Mouse (Mus musculus) lung, embryonic 15.5 days (tissue): ENCODE measurements at regions not wholly inside any gene's neighbourhood (a gene's known extent, or its start where the extent isn't known, plus 50 kb on each side); places are given as distances from the start of the nearest gene placed in this dataset.
"Not testable (repeated sequence)": the region's sequence is repeated elsewhere in the genome, so short reads cannot be mapped to it uniquely, and the experiment has no call there.

Experiments used
- ATAC-seq: fragments of 200-750 bp; cut with Nextera tagmentation; 2 replicates; pipeline ENCODE4 v1.8.0; 2017; ENCODE audit warnings: moderate number of reproducible peaks, borderline replicate concordance; ENCODE audit not compliant: low FRiP score, low TSS enrichment; ENCODE audit errors: extremely low read depth
- H3K27ac ChIP-seq: fragments of 300-500 bp; sonication (generic); 2 replicates; pipeline ENCODE4 v1.5.1; 2015; ENCODE audit warnings: moderate library complexity, mild to moderate bottlenecking, inconsistent platforms
- H3K27me3 ChIP-seq: fragments of 300-500 bp; sonication (generic); 2 replicates; pipeline ENCODE4 v1.6.1; 2015; ENCODE audit warnings: inconsistent platforms
- H3K36me3 ChIP-seq: fragments of 300-500 bp; sonication (generic); 2 replicates; pipeline ENCODE4 v1.6.1; 2015; ENCODE audit warnings: inconsistent platforms
- H3K4me1 ChIP-seq: fragments of 300-500 bp; sonication (generic); 2 replicates; pipeline ENCODE4 v1.6.1; 2015; ENCODE audit warnings: inconsistent platforms
- H3K4me2 ChIP-seq: fragments of 300-500 bp; sonication (generic); 2 replicates; pipeline ENCODE4 v1.6.1; 2015; ENCODE audit warnings: inconsistent platforms, mild to moderate bottlenecking, moderate library complexity
- H3K4me3 ChIP-seq: fragments of 300-500 bp; sonication (generic); 2 replicates; pipeline ENCODE4 v1.5.1; 2015; ENCODE audit warnings: mild to moderate bottlenecking, inconsistent platforms
- H3K9ac ChIP-seq: fragments of 300-500 bp; sonication (generic); 2 replicates; pipeline ENCODE4 v1.6.1; 2015; ENCODE audit warnings: inconsistent platforms
- H3K9me3 ChIP-seq: fragments of 300-500 bp; sonication (generic); 2 replicates; pipeline ENCODE4 v1.6.1; 2016; ENCODE audit warnings: inconsistent platforms
- WGBS: fragments of 180-500 bp; shearing (Covaris S2); methylation state at CpG from one replicate; pipeline ENCODE4 v1.1.7; 2015; 5-methylcytosine and 5-hydroxymethylcytosine counted together

DNA sequence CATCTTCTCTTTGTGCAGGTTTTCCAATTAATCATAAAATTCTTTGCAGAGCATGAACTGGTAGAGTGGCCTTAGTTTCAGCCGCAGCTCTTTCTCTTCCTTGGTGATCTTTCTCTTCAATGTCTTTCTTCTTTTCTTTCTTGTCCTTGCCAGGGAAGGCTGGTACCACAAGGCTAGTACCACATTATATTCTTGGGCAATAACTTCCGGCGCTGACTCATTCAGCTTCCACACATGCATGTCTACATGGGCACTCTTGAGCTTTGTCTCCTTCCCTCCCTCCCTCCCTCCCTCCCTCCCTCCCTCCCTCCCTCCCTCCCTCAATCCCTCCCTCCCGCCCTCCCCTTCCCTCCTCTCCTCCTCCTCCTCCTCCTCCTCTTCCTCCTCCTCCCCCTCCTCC is 98.1 kb upstream of the Pwp1 start:
- H3K4me3 ChIP-seq, H3K4me1 ChIP-seq, H3K27me3 ChIP-seq, H3K9me3 ChIP-seq, ATAC-seq, H3K36me3 ChIP-seq, H3K4me2 ChIP-seq, H3K9ac ChIP-seq, H3K27ac ChIP-seq: not testable (repeated sequence)
- 93% methylated on average over 3 of the region's 4 CpGs for WGBS

DNA sequence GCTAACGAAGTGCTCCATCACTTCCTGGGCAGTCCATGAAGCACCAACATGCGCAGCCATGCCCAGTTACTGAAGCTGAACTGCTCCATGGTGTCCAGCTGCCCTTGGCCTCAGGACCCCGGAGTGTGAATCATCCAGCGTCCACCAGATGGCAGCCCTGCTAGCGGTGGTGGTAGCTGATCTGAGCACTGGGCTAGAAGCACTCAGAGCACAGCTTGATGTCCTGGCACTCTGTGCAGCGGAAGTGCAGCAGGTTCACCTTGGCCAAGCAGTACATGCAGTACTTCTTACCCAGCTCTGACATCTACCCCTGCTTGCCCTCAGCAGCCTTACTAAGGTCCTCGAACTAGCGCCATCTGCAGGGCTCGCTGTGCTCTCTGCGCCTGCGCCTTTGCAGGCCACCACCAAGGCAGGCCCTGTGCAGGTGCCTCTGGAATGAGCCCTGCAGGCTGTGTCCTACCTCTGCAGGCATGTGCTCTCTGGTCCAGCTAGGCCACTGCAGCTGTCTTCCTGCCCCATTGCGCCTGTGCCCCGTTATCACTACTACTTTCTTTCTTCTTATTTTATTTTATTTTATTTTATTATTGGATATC is 97.4 kb upstream of the Pwp1 start:
- H3K9ac ChIP-seq, H3K27ac ChIP-seq, H3K4me1 ChIP-seq, H3K27me3 ChIP-seq, H3K36me3 ChIP-seq, H3K4me2 ChIP-seq, H3K4me3 ChIP-seq, H3K9me3 ChIP-seq: not testable (repeated sequence)
- 34% methylated on average over 13 of the region's 13 CpGs for WGBS
- ATAC-seq = peak; percentile 42; the same call in 1 of the 2 replicates

DNA sequence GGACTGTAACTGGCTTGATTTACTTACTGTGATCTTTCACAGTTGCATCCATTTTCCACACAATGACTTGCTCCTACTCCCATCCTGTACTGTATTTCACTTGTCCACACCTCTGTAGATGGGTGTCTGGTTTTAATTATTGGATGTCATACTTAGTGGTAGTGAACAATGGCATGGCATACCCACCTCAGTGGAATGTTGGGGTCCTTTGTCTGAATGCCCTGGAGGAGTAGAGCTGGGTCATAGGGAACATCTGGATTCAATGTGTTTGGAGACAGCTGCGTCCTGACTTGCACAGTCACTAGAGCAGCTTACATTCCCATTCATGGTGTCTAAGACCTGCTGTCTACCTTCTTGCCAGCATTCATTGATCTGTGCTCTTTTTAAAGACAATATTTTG is 91.5 kb upstream of the Pwp1 start:
- no peak overlapping the region for H3K4me2 ChIP-seq
- no peaks in the 10 kb centered on the region for H3K36me3 ChIP-seq
- no peak overlapping the region for H3K4me3 ChIP-seq
- no peaks in the 10 kb centered on the region for H3K4me1 ChIP-seq
- 69% methylated on average over 1 of the region's 1 CpGs for WGBS
- no peak overlapping the region for H3K27ac ChIP-seq
- no peaks in the 10 kb centered on the region for H3K9me3 ChIP-seq
- ATAC-seq = no peak
- no peaks in the 10 kb centered on the region for H3K27me3 ChIP-seq
- H3K9ac ChIP-seq = no peak overlapping the region

DNA sequence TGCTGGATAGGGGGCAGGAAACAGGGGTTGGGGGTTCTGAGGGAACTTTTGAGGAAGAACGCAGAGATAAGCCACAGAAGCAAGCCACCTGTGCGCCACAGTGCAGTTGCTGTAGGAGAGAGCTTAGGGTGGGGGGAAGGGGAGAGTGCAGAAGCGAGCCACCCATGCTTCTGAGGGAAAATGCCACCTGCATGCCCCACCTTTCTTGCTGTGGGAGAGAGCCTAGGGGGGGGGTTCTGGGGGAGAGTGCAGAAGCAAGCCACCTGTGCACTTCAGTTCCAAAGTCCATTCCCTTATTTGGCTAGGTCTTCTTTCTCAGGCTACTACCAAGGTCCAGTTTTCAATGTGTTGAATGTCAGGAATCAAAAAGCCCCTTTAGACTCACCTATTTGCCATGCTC is 90.3 kb upstream of the Pwp1 start:
- H3K27ac ChIP-seq = no peak overlapping the region
- WGBS = 41% methylated on average over 3 of the region's 3 CpGs

DNA sequence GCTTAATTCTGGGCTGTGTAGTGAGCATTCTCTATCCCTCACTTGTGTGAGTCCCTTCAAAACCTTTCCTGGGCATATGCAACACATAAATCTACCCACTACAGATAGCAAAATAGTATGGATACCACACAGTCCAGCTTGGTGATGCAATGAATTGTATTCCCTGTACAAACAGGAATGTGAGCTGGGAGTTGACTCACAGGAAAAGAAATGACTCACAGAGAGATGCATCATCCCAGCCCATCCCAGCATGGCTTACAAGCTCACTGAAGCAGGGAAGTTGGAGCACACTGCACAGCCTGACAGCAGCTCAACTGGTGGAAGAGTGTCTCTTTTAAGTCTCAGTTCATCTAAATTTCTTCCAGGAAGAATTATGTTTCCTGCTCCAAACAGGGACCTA is 89.7 kb upstream of the Pwp1 start:
- H3K4me3 ChIP-seq, ATAC-seq, H3K9me3 ChIP-seq, H3K4me2 ChIP-seq, H3K27me3 ChIP-seq, H3K27ac ChIP-seq, H3K4me1 ChIP-seq, H3K9ac ChIP-seq, H3K36me3 ChIP-seq: not testable (repeated sequence)

More for the DNA sequence above, 90.3 kb upstream of the Pwp1 start:
- H3K4me3 ChIP-seq = no peak overlapping the region
- H3K4me2 ChIP-seq = no peak overlapping the region
- H3K4me1 ChIP-seq = no peaks in the 10 kb centered on the region
- no peak overlapping the region for H3K9ac ChIP-seq
- ATAC-seq = no peak
- no peaks in the 10 kb centered on the region for H3K36me3 ChIP-seq
- H3K9me3 ChIP-seq = no peaks in the 10 kb centered on the region
- H3K27me3 ChIP-seq = no peaks in the 10 kb centered on the region

DNA sequence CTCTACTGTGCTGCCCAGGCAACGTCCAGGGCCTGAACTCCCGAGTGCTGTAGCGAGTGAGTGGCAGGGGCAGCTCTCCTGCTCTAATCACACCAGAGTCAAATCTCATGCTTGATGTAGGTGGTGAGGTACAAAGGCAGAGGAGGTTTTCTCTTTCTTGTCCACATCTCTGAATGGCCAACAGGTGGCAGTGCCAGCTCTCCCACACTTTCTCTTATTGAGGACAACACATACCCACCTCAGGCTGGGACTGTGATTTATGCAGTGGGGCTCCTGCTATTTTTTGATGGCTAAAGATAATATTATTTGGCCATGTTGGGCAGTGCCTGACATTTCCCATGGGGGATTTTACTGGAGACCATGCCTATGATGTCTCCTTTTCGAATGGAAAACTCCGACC is 87.3 kb upstream of the Pwp1 start:
- WGBS = 66% methylated on average over 5 of the region's 5 CpGs
- Histone ChIP-seq H3K9me3 (no peaks in the 10 kb centered on the region), H3K9ac (no peak overlapping the region), H3K4me3 (no peak overlapping the region), H3K27me3 (no peaks in the 10 kb centered on the region), H3K4me1 (no peaks in the 10 kb centered on the region), H3K36me3 (no peaks in the 10 kb centered on the region), H3K27ac (no peak overlapping the region), H3K4me2 (no peak overlapping the region)
- ATAC-seq = no peak

DNA sequence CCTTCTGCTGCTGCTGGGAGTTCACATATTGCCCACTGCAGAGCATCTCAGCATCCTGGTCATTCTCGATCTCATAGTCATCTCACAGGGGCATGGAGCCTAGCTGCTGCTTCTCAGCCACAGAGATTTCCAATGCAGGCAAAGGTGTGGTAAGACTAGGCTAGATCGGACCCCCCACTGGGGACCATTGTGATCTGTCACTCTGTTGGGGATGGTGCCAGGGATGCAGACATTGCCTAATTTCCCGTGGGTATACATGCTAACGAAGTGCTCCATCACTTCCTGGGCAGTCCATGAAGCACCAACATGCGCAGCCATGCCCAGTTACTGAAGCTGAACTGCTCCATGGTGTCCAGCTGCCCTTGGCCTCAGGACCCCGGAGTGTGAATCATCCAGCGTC is 83.9 kb upstream of the Pwp1 start:
- ATAC-seq, H3K4me1 ChIP-seq, H3K27me3 ChIP-seq, H3K4me3 ChIP-seq, H3K27ac ChIP-seq, H3K4me2 ChIP-seq, H3K9ac ChIP-seq, H3K9me3 ChIP-seq, H3K36me3 ChIP-seq: not testable (repeated sequence)
- WGBS = 65% methylated on average over 7 of the region's 7 CpGs

DNA sequence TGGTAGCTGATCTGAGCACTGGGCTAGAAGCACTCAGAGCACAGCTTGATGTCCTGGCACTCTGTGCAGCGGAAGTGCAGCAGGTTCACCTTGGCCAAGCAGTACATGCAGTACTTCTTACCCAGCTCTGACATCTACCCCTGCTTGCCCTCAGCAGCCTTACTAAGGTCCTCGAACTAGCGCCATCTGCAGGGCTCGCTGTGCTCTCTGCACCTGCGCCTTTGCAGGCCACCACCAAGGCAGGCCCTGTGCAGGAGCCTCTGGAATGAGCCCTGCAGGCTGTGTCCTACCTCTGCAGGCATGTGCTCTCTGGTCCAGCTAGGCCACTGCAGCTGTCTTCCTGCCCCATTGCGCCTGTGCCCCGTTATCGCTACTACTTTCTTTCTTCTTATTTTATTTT is 83.5 kb upstream of the Pwp1 start:
- not testable (repeated sequence) for H3K27me3 ChIP-seq, H3K27ac ChIP-seq, H3K36me3 ChIP-seq, H3K9ac ChIP-seq, H3K4me1 ChIP-seq, H3K4me2 ChIP-seq, H3K4me3 ChIP-seq, ATAC-seq, H3K9me3 ChIP-seq
- 56% methylated on average over 7 of the region's 8 CpGs for WGBS

DNA sequence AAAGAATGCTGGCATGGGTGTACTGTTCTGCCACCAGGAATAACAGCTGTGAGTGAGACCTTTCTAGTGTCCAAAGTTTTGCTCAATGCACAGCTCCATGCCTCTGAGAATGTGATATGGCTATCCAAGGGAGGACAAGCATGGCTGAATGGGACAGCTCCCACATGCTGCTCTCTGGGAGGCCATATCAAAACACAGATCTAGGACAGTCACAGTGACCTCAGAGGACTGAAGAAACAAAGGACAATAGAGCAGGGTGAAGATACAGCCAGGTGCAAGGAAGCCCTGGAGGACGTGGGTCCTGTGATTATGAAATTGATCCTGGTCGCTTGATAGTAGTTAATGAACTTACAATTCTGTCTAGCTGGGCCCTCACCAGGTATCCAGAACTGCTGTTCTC is 79.7 kb upstream of the Pwp1 start:
- H3K27ac ChIP-seq, H3K4me1 ChIP-seq, H3K4me2 ChIP-seq, H3K9me3 ChIP-seq, H3K4me3 ChIP-seq, ATAC-seq, H3K9ac ChIP-seq, H3K36me3 ChIP-seq, H3K27me3 ChIP-seq: not testable (repeated sequence)
- WGBS = 66% methylated on average over 2 of the region's 2 CpGs

DNA sequence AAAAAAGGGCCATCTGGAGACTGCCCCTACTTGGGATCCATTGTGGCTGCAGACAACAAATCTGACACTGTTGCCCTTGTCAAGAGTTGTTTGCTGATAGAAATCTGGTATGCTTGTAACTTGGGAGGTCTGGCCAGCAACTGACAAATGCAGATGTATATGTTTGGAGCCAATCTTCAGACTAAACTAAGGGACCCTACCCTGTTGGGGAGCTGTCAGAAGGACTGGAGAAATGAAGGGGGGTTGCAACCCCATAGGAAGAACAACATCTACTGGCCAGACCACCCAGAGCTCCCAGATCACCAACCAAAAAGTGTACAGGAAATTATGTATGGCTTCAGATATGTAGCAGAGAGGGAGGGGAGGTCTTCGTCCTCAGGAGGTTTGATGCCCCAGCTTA is 54.3 kb upstream of the Pwp1 start:
- H3K4me3 ChIP-seq = no peak overlapping the region
- no peak overlapping the region for H3K4me2 ChIP-seq
- no peak overlapping the region for H3K9ac ChIP-seq
- H3K27me3 ChIP-seq = no peaks in the 10 kb centered on the region
- ATAC-seq = peak; percentile 81; the same call in 1 of the 2 replicates
- WGBS = 71% methylated on average over 1 of the region's 1 CpGs
- no peak overlapping the region for H3K27ac ChIP-seq
- H3K9me3 ChIP-seq = no peaks in the 10 kb centered on the region
- no peaks in the 10 kb centered on the region for H3K36me3 ChIP-seq
- no peaks in the 10 kb centered on the region for H3K4me1 ChIP-seq
